Mouse (Mus musculus): ENCODE data around the gene Tcp11x2.

DNA sequence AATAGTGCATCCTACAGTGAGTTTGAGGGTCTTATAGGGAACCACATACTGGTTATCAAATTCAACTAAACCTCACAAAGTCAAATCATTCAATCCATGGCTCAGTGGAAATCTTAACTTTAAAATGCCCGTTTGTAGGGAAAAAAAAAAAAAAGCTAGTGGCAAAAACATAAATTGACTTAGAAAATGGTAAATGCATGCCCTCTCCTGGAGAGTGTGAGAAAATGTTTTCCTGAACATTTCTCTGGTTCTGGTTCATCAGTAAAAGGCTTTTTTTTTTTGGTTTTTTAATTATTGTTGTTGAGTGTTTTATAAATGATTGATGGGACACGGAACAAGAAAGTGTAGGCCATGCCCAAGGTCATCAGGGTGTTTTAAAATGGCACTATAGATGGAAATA lies 10.8 kb upstream of the Tcp11x2 start:
- TF ChIP-seq POLR2A (IDR thresholded peaks at IDR 0.05; ENCODE audit: insufficient read length, low read depth) = no peak
- TF ChIP-seq TCF12 (IDR thresholded peaks at IDR 0.05; ENCODE audit: insufficient read depth, poor library complexity, severe bottlenecking) = no peak
- no peak for TF ChIP-seq MAX (IDR thresholded peaks at IDR 0.05; ENCODE audit: low read depth)
- no peak for TF ChIP-seq MYOG (IDR thresholded peaks at IDR 0.05; ENCODE audit: control insufficient read depth in 1 of 3, insufficient read depth in 1 of 3, insufficient read length in 2 of 3, low read depth in 2 of 3)

Data from myocyte (in vitro differentiated cells).